Mouse (Mus musculus): ENCODE measurements around the gene Sgsh. TPM values are rescaled to one million over a fixed set of nuclear protein-coding genes. Genes with fewer than 3 reads are reported as not detected.

The Sgsh gene
- polyA plus RNA-seq, 1 experiment: 4.2 TPM

DNA sequence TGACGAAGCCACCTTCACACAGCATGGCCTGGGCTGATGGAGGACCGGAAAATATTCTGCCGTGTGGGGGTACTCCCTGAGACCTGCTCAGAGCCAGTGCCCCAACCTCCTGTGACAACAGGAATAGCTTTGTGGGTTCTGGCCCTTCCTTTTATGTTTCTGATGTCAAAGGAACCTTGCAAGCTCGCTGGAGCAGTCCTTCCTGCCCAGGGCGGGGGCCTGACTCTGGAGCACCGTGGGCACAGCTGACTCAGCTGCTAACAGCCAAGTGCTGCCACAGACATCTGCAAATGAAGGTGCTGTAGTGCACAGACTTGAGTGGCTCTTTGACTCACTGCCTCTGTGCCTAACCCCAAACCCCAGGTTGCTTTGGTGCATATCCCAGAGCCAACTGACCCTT lies 10.5 kb downstream of the Sgsh start:
- H3K27me3 ChIP-seq (ENCODE audit: control insufficient read depth, insufficient read depth, insufficient read length): peaks cover 44% of the 10 kb centered on the region
- H3K79me2 ChIP-seq (ENCODE audit: control insufficient read depth, insufficient read depth): no peaks in the 10 kb centered on the region
- H3K36me3 ChIP-seq (ENCODE audit: control insufficient read depth, insufficient read depth): no peaks in the 10 kb centered on the region
- TF ChIP-seq E2F4 (IDR thresholded peaks at IDR 0.05; ENCODE audit: insufficient read depth): no peak
- H3K4me3 ChIP-seq: no peak overlapping the region
- H3K4me2 ChIP-seq (ENCODE audit: low read depth): no peak overlapping the region
- no peak overlapping the region for H3ac ChIP-seq (ENCODE audit: control insufficient read depth, insufficient read length)

DNA sequence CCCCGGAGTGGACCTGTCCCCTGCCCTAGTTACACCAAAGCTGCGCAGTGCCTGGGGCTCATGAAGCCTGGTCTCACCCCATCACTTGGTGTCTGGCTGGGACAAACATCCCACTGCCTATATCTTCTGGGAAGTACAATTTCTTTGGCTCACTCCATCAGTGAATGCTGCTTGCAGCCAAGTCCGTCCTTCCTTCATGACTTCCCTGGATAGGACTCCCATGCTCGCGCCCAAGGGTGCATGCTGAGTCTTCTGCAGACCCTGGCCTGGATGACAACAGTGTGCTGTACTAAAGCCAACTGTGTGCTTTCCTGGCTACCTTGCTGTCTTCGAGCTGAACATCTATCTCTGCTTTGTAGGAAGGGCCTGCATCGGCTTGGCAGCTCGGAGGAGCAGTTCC lies 11.2 kb downstream of the Sgsh start:
- no peak overlapping the region for H3K4me3 ChIP-seq
- no peak overlapping the region for H3ac ChIP-seq (ENCODE audit: control insufficient read depth, insufficient read length)
- no peaks in the 10 kb centered on the region for H3K36me3 ChIP-seq (ENCODE audit: control insufficient read depth, insufficient read depth)
- H3K27me3 ChIP-seq (ENCODE audit: control insufficient read depth, insufficient read depth, insufficient read length): peaks cover 44% of the 10 kb centered on the region
- TF ChIP-seq USF1 (IDR thresholded peaks at IDR 0.05; ENCODE audit: low read depth): no peak
- no peak overlapping the region for H3K4me2 ChIP-seq (ENCODE audit: low read depth)
- no peaks in the 10 kb centered on the region for H3K79me2 ChIP-seq (ENCODE audit: control insufficient read depth, insufficient read depth)

DNA sequence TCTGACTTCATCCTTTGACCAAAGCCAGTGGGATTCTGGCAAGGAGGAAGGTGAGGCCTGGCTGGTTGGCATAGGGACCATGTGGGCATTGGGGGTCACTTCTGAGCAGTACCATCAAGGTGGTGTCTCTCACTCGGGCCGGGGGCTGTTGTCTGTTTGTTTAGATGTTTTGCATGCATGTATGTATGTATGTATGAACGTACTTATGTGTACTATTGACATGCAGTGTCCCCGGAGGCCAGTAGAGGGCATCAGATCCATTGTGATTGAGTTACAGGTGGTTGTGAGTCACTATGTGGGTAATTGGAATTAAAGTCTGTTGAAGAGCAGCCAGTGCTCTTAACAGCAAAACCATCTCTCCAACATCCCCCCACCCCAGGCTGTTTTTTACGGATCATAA lies 15.7 kb downstream of the Sgsh start:
- H3ac ChIP-seq (ENCODE audit: control insufficient read depth, insufficient read length): no peak overlapping the region
- H3K36me3 ChIP-seq (ENCODE audit: control insufficient read depth, insufficient read depth): no peaks in the 10 kb centered on the region
- H3K27me3 ChIP-seq (ENCODE audit: control insufficient read depth, insufficient read depth, insufficient read length): peaks cover 44% of the 10 kb centered on the region
- TF ChIP-seq REST (IDR thresholded peaks at IDR 0.05; ENCODE audit: insufficient read depth, insufficient read length): no peak
- TF ChIP-seq MYOG (IDR thresholded peaks at IDR 0.05; ENCODE audit: control insufficient read depth in 1 of 3, insufficient read depth in 1 of 3, insufficient read length in 2 of 3, low read depth in 2 of 3): no peak
- TF ChIP-seq MAX (IDR thresholded peaks at IDR 0.05; ENCODE audit: low read depth): no peak
- TF ChIP-seq POLR2A (IDR thresholded peaks at IDR 0.05; ENCODE audit: insufficient read length, low read depth): no peak
- no peak for TF ChIP-seq POLR2AphosphoS2 (IDR thresholded peaks at IDR 0.05; ENCODE audit: insufficient read length, low read depth)
- TF ChIP-seq USF1 (IDR thresholded peaks at IDR 0.05; ENCODE audit: low read depth): no peak
- no peak for TF ChIP-seq SRF (IDR thresholded peaks at IDR 0.05; ENCODE audit: control insufficient read depth, insufficient read length, low read depth)
- TF ChIP-seq TCF3 (IDR thresholded peaks at IDR 0.05; ENCODE audit: insufficient read length, low read depth): no peak
- TF ChIP-seq TCF12 (IDR thresholded peaks at IDR 0.05; ENCODE audit: insufficient read depth, poor library complexity, severe bottlenecking): no peak
- TF ChIP-seq E2F4 (IDR thresholded peaks at IDR 0.05; ENCODE audit: insufficient read depth): no peak
- no peak for TF ChIP-seq CEBPB (IDR thresholded peaks at IDR 0.05; ENCODE audit: insufficient read depth, poor library complexity, severe bottlenecking)
- TF ChIP-seq MYOD1 (IDR thresholded peaks at IDR 0.05; ENCODE audit: control insufficient read depth in 1 of 3, insufficient read length in 2 of 3, low read depth in 2 of 3): no peak
- no peak overlapping the region for H3K4me3 ChIP-seq
- no peaks in the 10 kb centered on the region for H3K79me2 ChIP-seq (ENCODE audit: control insufficient read depth, insufficient read depth)
- no peak overlapping the region for H3K4me2 ChIP-seq (ENCODE audit: low read depth)

DNA sequence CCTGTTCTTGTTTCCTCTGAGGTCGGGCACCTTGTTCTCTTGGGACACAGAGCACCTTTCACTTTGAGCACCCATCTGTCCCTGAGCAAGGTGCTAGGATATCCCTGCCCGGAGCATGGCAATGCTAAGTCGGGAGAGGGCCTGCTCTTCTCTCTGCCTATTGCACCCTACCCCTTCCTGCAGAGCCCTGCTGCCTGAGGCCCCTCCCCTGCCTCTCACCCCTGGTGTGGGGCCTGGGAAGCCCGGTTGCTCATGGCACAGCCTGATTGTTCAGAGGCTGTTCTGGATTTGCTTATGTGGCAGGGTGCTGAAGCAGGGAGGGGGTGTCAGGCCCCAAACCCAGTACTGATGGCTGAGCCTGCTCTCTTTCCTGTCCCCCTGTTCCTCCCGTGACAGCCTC lies 16.2 kb downstream of the Sgsh start:
- Histone ChIP-seq H3ac (ENCODE audit: control insufficient read depth, insufficient read length) (no peak overlapping the region), H3K4me2 (ENCODE audit: low read depth) (no peak overlapping the region), H3K27me3 (ENCODE audit: control insufficient read depth, insufficient read depth, insufficient read length) (peaks cover 40% of the 10 kb centered on the region), H3K36me3 (ENCODE audit: control insufficient read depth, insufficient read depth) (no peaks in the 10 kb centered on the region), H3K79me2 (ENCODE audit: control insufficient read depth, insufficient read depth) (no peaks in the 10 kb centered on the region), H3K4me3 (no peak overlapping the region)
- no peak for TF ChIP-seq TCF12 (IDR thresholded peaks at IDR 0.05; ENCODE audit: insufficient read depth, poor library complexity, severe bottlenecking)
- TF ChIP-seq POLR2AphosphoS2 (IDR thresholded peaks at IDR 0.05; ENCODE audit: insufficient read length, low read depth): no peak
- TF ChIP-seq MAX (IDR thresholded peaks at IDR 0.05; ENCODE audit: low read depth): no peak

DNA sequence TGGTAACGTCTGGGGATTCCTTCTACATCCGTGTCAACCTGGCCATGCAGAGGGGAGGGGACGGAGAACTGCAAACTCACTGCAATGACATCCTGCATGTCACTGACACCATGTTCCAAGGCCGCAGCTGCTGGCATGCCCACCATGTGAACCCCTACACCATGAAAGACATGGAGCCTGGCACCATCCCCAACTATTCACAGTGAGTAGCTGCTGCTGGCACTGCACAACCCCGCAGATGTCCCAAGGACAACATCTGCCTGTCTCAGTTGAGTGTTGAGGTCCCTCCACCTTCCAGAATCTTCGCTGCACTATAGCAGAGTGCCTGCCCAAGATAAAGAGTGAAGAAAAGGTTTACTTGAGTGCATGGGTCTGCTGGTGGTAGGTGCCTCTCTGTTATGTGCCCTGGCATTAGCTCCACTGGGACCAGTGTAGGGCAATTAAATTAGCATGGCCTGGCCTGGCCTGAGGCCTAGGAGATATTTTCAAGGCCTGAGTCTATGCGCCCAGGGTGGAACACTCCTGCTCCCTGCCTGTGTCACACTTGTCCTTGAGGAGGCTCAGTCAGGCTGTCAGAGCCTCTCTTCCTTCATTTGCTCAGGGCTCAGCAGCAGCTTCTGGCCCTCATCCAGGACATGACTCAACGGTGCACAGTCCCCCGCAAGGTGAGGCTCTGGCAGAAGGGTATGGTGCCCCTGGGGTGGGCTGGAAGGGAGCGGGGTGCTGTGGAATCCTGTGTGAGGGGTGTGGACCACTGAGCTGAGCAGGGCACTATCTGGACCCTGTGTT lies 16.9 kb downstream of the Sgsh start:
- Histone ChIP-seq H3K27me3 (ENCODE audit: control insufficient read depth, insufficient read depth, insufficient read length) (peaks cover 40% of the 10 kb centered on the region), H3K36me3 (ENCODE audit: control insufficient read depth, insufficient read depth) (no peaks in the 10 kb centered on the region), H3ac (ENCODE audit: control insufficient read depth, insufficient read length) (no peak overlapping the region), H3K4me2 (ENCODE audit: low read depth) (no peak overlapping the region), H3K79me2 (ENCODE audit: control insufficient read depth, insufficient read depth) (no peaks in the 10 kb centered on the region), H3K4me3 (no peak overlapping the region)
- TF ChIP-seq MYOG (IDR thresholded peaks at IDR 0.05; ENCODE audit: control insufficient read depth in 1 of 3, insufficient read depth in 1 of 3, insufficient read length in 2 of 3, low read depth in 2 of 3) (no peak), TCF3 (IDR thresholded peaks at IDR 0.05; ENCODE audit: insufficient read length, low read depth) (no peak), SRF (IDR thresholded peaks at IDR 0.05; ENCODE audit: control insufficient read depth, insufficient read length, low read depth) (no peak), REST (IDR thresholded peaks at IDR 0.05; ENCODE audit: insufficient read depth, insufficient read length) (no peak), TCF12 (IDR thresholded peaks at IDR 0.05; ENCODE audit: insufficient read depth, poor library complexity, severe bottlenecking) (no peak), CEBPB (IDR thresholded peaks at IDR 0.05; ENCODE audit: insufficient read depth, poor library complexity, severe bottlenecking) (no peak), USF1 (IDR thresholded peaks at IDR 0.05; ENCODE audit: low read depth) (no peak), E2F4 (IDR thresholded peaks at IDR 0.05; ENCODE audit: insufficient read depth) (no peak), MYOD1 (IDR thresholded peaks at IDR 0.05; ENCODE audit: control insufficient read depth in 1 of 3, insufficient read length in 2 of 3, low read depth in 2 of 3) (no peak), POLR2AphosphoS2 (IDR thresholded peaks at IDR 0.05; ENCODE audit: insufficient read length, low read depth) (no peak), MAX (IDR thresholded peaks at IDR 0.05; ENCODE audit: low read depth) (no peak), POLR2A (IDR thresholded peaks at IDR 0.05; ENCODE audit: insufficient read length, low read depth) (no peak)

All from myocyte (in vitro differentiated cells).